Mouse (Mus musculus) brain, embryonic 18.5 days (tissue): ENCODE data around the gene Scgb1a1.
A peak's percentile ranks its signal among the peaks of the same experiment; 100 is the strongest.
"Not testable (repeated sequence)": the region's sequence is repeated elsewhere in the genome, so short reads cannot be mapped to it uniquely, and the experiment has no call there.

ENCODE experiments used
- DNase-seq: peaks from one replicate; pipeline ENCODE4 v3.0.0-alpha.2; 2012; ENCODE audit warnings: low read depth, low spot score

The Scgb1a1 gene

GRCm38 (mm10) chr19:9087821-9088220 lies at the start of gene Scgb1a1:
Gene Scgb1a1, minus strand, starts transcription at chr19:9087958.
- no peak for DNase-seq

- DNase-seq: no peak
Observed at GRCm38 (mm10) chr19:9137159-9137558, 49.4 kb upstream of the Scgb1a1 start.

- DNase-seq: peak; percentile 73
Observed at GRCm38 (mm10) chr19:9135512-9136331, 48.0 kb upstream of the Scgb1a1 start, which contains the start of gene Asrgl1. Gene Asrgl1, minus strand, starts transcription at chr19:9135636.

GRCm38 (mm10) chr19:9134746-9135511 lies 47.2 kb upstream of the Scgb1a1 start:
- DNase-seq: no peak

GRCm38 (mm10) chr19:9129996-9130395 lies 42.2 kb upstream of the Scgb1a1 start:
- DNase-seq: no peak

- no peak for DNase-seq
Observed at GRCm38 (mm10) chr19:9128499-9129194, 40.9 kb upstream of the Scgb1a1 start.

- DNase-seq: not testable (repeated sequence)
Observed at GRCm38 (mm10) chr19:9123986-9124385, 36.2 kb upstream of the Scgb1a1 start.

- no peak for DNase-seq
Observed at GRCm38 (mm10) chr19:9122390-9122789, 34.6 kb upstream of the Scgb1a1 start.

GRCm38 (mm10) chr19:9119655-9120425 lies 32.1 kb upstream of the Scgb1a1 start:
- DNase-seq: no peak

GRCm38 (mm10) chr19:9117275-9117674 lies 29.5 kb upstream of the Scgb1a1 start:
- no peak for DNase-seq

GRCm38 (mm10) chr19:9116268-9116667 lies 28.5 kb upstream of the Scgb1a1 start:
- no peak for DNase-seq

- DNase-seq: no peak
Observed at GRCm38 (mm10) chr19:9112043-9112442, 24.3 kb upstream of the Scgb1a1 start.

- peak; percentile 32 for DNase-seq
Observed at GRCm38 (mm10) chr19:9110182-9110869, 22.6 kb upstream of the Scgb1a1 start.

- no peak for DNase-seq
Observed at GRCm38 (mm10) chr19:9108536-9108935, 20.8 kb upstream of the Scgb1a1 start.

- no peak for DNase-seq
Observed at GRCm38 (mm10) chr19:9107379-9107755, 19.6 kb upstream of the Scgb1a1 start.

- no peak for DNase-seq
Observed at GRCm38 (mm10) chr19:9106751-9107378, 19.1 kb upstream of the Scgb1a1 start.

GRCm38 (mm10) chr19:9106096-9106495 lies 18.3 kb upstream of the Scgb1a1 start:
- DNase-seq: no peak

- no peak for DNase-seq
Observed at GRCm38 (mm10) chr19:9105101-9105685, 17.4 kb upstream of the Scgb1a1 start.

- no peak for DNase-seq
Observed at GRCm38 (mm10) chr19:9103986-9104385, 16.2 kb upstream of the Scgb1a1 start.

- DNase-seq: no peak
Observed at GRCm38 (mm10) chr19:9101062-9101457, 13.3 kb upstream of the Scgb1a1 start.
